Mouse (Mus musculus): ENCODE measurements around the gene Tppp. TPM values are rescaled to one million over a fixed set of nuclear protein-coding genes. Genes with fewer than 3 reads are reported as not detected.

The Tppp gene
- polyA plus RNA-seq (2012; ENCODE audit: low replicate concordance) = 0.08 and 0.15 TPM in 2 replicates

GRCm38 (mm10) chr13:74008948-74009718 lies at the start of gene Tppp:
Gene Tppp (plus strand): TSS chr13:74009407.

GRCm38 (mm10) chr13:73963551-73963950 lies 45.7 kb upstream of the Tppp start, which contains the start of gene Zdhhc11:
Gene Zdhhc11 (plus strand): TSS chr13:73963851.

GRCm38 (mm10) chr13:74061613-74062377 lies 52.6 kb downstream of the Tppp start, which contains the start of gene Cep72:
Gene Cep72 (minus strand): TSS chr13:74062299.

Other genes with a start within 250 kb of the Tppp start
- 0.18 TPM in 1 of 2 replicates, not detected in the other for gene Nkd2, start 161.8 kb upstream of the Tppp start, polyA plus RNA-seq (2012; ENCODE audit: low replicate concordance)
- 1.2 and 2.6 TPM in 2 replicates for gene Trip13, start 71.6 kb upstream of the Tppp start, polyA plus RNA-seq (2012; ENCODE audit: low replicate concordance)
- 19.2 and 21.4 TPM in 2 replicates for gene Brd9, start 71.6 kb upstream of the Tppp start, polyA plus RNA-seq (2012; ENCODE audit: low replicate concordance)
- gene Zdhhc11, start 45.6 kb upstream of the Tppp start, polyA plus RNA-seq (2012; ENCODE audit: low replicate concordance) = not detected in 2 replicates
- 0.21 and 4.7 TPM in 2 replicates for gene Cep72, start 52.9 kb downstream of the Tppp start, polyA plus RNA-seq (2012; ENCODE audit: low replicate concordance)
- gene Slc9a3, start 112.0 kb downstream of the Tppp start, polyA plus RNA-seq (2012; ENCODE audit: low replicate concordance) = 0.16 TPM in 1 of 2 replicates, not detected in the other
- 2.5 and 20.3 TPM in 2 replicates for gene Exoc3, start 199.3 kb downstream of the Tppp start, polyA plus RNA-seq (2012; ENCODE audit: low replicate concordance)